Mouse (Mus musculus): ENCODE data around the gene Scarb2. TPM values are rescaled to one million over a fixed set of nuclear protein-coding genes. Genes with fewer than 3 reads are reported as not detected.
A peak's percentile ranks its signal among the peaks of the same experiment; 100 is the strongest.

The Scarb2 gene
- total RNA-seq, 2 experiments from 2014 or later, result 19.0 to 58.0 TPM

- no peak for ATAC-seq (replicated peaks; ENCODE audit: low FRiP score, low TSS enrichment, poor library complexity, severe bottlenecking)
These were observed 59.9 kb downstream of the Scarb2 start for GRCm38 (mm10) chr5:92446736-92447135.

GRCm38 (mm10) chr5:92445016-92445415 lies 61.6 kb downstream of the Scarb2 start:
- no peak for ATAC-seq (replicated peaks; ENCODE audit: low FRiP score, low TSS enrichment, poor library complexity, severe bottlenecking)

- no peak for ATAC-seq (replicated peaks; ENCODE audit: low FRiP score, low TSS enrichment, poor library complexity, severe bottlenecking)
These were observed 63.7 kb downstream of the Scarb2 start for GRCm38 (mm10) chr5:92442914-92443313.

DNA sequence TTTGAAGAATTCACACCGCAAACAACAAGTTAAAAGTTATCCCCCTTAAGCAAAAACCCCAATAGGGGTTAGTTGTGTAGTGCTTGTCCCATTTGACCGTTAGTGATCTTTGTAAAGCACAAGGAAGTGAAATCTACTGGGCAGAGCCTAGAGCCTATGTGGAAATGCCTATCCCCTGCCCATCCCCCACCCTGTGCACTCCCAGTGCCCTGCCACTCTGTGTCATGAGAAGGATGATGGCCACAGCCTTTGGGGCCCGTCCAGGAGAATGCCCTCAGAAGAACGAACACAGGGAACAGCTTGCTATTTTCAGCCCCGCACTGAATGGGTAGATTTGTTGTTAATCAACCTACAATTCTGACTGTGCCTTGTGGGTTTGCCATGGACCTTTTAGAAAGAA lies 65.1 kb downstream of the Scarb2 start:
- no peak for ATAC-seq (replicated peaks; ENCODE audit: low FRiP score, low TSS enrichment, poor library complexity, severe bottlenecking)

DNA sequence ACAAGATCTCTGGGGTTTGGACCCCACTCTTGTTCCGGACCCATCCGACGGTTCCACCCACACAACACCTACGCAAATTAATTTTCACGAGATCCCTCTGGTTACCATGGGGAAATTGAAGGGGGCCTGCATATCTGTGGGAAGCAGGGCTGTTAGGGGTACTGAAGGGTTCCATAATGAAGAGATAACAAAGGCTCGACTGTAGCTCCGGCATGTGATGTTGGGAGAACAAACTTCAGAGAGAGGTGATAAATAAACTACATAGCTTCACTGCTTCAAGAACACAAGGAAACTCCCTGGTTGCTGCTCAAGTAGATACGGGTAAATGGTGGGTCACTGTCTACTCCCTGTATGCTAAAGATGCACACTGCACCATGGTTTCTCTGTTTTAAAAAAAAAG lies 68.1 kb downstream of the Scarb2 start:
- ATAC-seq (replicated peaks; ENCODE audit: low FRiP score, low TSS enrichment, poor library complexity, severe bottlenecking), result no peak

DNA sequence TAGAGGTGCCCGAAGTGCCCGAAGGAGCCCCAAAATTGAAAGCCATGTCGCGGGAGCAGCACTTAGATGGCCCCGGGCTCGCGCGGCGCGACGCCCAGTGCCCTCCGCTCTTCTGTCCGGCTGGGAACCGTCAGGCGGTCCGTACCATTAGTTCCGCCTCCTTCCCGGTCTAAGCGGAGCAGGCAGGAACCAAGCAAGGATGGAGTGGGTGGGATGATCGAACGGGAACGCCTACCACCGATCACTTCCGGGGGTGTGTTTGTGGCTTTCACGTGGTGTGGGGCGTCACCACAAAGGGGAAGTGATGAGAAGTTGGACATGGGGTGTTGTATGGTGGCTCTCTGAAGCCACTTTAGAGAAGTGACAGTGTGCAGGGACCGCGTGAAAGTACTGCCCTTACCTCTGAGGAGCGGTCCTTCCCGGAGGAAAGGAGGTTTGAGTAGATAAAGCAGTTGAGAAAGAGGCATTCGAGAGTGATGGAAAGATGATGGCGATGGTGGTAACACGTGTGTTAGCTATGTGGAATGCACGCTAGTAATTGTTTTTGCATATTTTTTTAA lies 71.5 kb downstream of the Scarb2 start, which contains the start of gene Nup54:
Gene Nup54 (minus strand): TSS at position 195 of the 560 bp plus-strand sequence.
- peak; percentile 98 for ATAC-seq (replicated peaks; ENCODE audit: low FRiP score, low TSS enrichment, poor library complexity, severe bottlenecking)

DNA sequence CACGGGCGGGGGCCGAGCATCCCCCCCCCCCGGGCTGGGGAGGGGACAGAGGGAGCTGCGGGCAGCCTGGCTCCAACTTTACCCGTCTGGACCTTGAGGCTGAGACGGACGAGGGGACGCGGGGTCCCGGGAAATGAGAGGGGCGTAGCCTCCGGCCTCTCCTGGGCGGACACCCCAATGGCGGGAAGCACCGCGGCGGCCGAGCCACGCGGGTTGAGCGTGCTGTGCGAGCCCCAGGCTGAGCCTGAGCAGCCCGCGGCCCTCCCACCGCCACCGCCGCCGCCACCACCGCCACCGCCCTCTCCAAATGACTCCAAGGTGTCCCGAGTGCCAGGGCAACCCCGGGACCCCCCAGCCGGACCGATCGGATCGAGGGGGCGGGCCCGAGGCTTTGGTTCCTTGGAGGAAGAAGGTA lies 72.1 kb downstream of the Scarb2 start:
- peak; percentile 48 for ATAC-seq (replicated peaks; ENCODE audit: low FRiP score, low TSS enrichment, poor library complexity, severe bottlenecking)

- ATAC-seq (replicated peaks; ENCODE audit: low FRiP score, low TSS enrichment, poor library complexity, severe bottlenecking), result no peak
These were observed 72.6 kb downstream of the Scarb2 start for GRCm38 (mm10) chr5:92434070-92434469.

DNA sequence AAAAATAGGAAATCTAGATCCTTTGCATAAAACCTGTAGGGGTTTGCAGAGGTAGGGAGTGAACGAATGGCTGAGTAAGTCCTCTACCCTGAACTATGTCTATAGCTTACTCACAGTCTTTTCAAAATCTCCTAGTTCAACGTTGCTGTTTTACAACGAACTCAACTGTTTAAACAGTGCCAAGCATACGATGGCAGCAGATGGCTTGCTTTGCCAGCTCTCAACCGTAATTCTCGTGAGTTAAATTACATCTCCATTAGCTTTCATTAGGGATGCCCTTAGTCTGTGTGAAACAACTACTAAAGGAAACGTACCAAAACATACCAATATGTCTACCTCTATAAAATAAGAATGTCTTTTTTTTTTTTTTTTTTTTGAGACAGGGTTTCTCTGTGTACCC lies 75.0 kb downstream of the Scarb2 start:
- ATAC-seq (replicated peaks; ENCODE audit: low FRiP score, low TSS enrichment, poor library complexity, severe bottlenecking), result no peak

GRCm38 (mm10) chr5:92430723-92431122 lies 75.9 kb downstream of the Scarb2 start:
- no peak for ATAC-seq (replicated peaks; ENCODE audit: low FRiP score, low TSS enrichment, poor library complexity, severe bottlenecking)

GRCm38 (mm10) chr5:92424126-92424525 lies 82.5 kb downstream of the Scarb2 start:
- no peak for ATAC-seq (replicated peaks; ENCODE audit: low FRiP score, low TSS enrichment, poor library complexity, severe bottlenecking)

GRCm38 (mm10) chr5:92413982-92414375 lies 92.7 kb downstream of the Scarb2 start:
- no peak for ATAC-seq (replicated peaks; ENCODE audit: low FRiP score, low TSS enrichment, poor library complexity, severe bottlenecking)

GRCm38 (mm10) chr5:92413271-92413981 lies 93.2 kb downstream of the Scarb2 start:
- ATAC-seq (replicated peaks; ENCODE audit: low FRiP score, low TSS enrichment, poor library complexity, severe bottlenecking), result no peak

- peak; percentile 64 for ATAC-seq (replicated peaks; ENCODE audit: low FRiP score, low TSS enrichment, poor library complexity, severe bottlenecking)
These were observed 95.0 kb downstream of the Scarb2 start for GRCm38 (mm10) chr5:92411461-92412140.

DNA sequence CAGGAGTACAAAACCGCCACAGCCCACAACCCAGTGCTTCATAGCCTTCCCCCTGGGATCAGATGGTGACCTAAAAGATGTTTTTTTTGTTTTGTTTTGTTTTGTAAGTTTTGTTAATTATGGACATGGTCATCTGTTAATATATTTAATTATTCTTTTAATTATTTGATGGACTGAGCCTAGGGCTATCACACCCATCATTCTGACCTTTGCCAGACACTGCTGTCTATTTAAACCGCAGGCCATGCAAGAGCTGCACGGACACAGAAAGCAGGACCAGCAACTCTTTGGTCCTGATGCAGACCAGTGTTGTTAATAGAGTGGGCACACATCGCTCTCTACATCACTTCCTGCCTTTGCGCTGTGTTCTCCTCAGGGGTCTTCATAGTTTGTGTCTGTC lies 96.1 kb downstream of the Scarb2 start:
- no peak for ATAC-seq (replicated peaks; ENCODE audit: low FRiP score, low TSS enrichment, poor library complexity, severe bottlenecking)

- ATAC-seq (replicated peaks; ENCODE audit: low FRiP score, low TSS enrichment, poor library complexity, severe bottlenecking), result no peak
These were observed 97.1 kb downstream of the Scarb2 start for GRCm38 (mm10) chr5:92409361-92410155.

DNA sequence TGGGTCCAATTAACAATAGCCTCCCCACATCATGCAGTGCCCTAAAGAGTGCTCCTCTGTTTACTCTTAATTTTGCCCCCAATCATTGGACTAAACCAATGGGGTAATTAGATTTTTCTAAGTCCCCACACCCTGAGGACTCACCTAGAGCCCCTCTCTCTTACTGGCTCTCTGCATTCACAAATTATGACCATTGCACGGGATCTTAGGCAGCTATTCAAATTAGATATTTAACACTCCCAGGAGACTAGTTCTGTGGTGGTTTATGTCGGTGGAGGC lies 102.3 kb downstream of the Scarb2 start:
- ATAC-seq (replicated peaks; ENCODE audit: low FRiP score, low TSS enrichment, poor library complexity, severe bottlenecking), result no peak

DNA sequence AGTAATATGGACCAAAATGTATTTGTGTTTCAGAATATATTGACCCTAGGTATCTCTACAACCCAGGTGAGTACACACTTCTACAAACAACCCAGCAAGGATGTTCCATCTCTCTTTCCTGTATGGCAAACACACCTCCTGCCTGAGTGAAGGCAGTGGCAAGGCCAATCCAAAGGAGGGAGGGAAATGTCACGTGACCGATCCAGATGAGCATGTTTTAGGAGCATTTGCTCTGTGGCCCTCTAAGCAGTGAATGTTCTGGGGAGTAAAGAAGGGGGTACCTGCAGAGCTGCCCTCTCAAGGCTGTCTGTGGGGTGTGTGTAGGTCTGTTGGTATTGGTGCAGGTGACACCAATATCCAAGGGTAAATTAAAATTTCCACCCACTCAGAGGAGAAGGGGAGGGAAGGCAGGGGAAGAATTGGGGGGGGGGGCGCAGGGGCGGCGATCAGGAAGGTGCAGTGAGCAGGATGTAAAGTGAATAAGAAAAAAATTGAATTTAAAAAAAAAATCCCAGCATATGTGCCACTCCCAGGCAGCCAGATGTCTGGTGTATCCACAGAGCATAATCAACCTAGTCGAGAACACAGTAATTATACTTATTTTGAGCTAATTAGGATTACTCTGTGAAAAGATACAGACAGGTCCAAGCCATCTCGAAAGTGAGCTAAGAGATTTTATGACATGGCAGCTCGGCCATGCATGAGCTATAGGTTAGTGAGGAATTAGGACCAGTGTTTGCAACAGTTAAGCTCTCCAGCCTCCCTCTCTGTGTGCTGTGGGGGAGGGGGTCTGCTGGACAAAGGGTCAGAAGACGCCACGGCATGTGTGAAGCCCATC lies 102.9 kb downstream of the Scarb2 start:
- no peak for ATAC-seq (replicated peaks; ENCODE audit: low FRiP score, low TSS enrichment, poor library complexity, severe bottlenecking)

DNA sequence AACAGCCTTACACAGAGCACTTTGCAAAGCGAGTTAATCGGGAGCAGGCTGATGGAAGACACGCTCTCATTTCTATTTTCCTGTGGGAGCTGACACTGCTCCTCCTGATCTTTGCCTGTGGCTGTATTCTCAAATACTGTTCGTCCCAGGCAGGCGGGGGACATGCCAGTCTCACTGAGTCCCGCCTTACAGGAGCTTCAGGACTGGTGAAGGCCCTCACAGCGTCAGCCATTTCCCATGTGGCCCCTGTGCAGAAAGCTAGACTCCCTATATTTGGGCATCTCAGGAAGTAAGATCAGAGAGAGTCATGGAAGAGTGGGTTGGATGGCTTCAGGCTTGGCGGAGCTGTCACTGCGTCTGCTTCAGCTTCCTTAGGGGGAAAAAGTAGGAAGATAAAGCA lies 103.8 kb downstream of the Scarb2 start:
- no peak for ATAC-seq (replicated peaks; ENCODE audit: low FRiP score, low TSS enrichment, poor library complexity, severe bottlenecking)

Measured in megakaryocyte-erythroid progenitor cell, adult 5-6 weeks (primary cell).